Mouse (Mus musculus) ES-E14 (cell line): ENCODE measurements around the gene Cdkn1a. TPM values are rescaled to one million over a fixed set of nuclear protein-coding genes. Genes with fewer than 3 reads are reported as not detected.

Experiments used
- DNase-seq: peaks from one replicate; pipeline ENCODE4 v3.0.0-alpha.2; 2013; ENCODE audit warnings: low read depth, low spot score
- H3K27ac ChIP-seq: 2 replicates; pipeline ENCODE4 v1.5.1; 2012; ENCODE audit warnings: low read depth, mild to moderate bottlenecking, low read length, moderate library complexity, mixed read lengths; ENCODE audit not compliant: poor library complexity, insufficient read depth, severe bottlenecking
- H3K36me3 ChIP-seq: 2 replicates; pipeline ENCODE4 v1.6.1; 2012; ENCODE audit warnings: mild to moderate bottlenecking, low read length, moderate library complexity, mixed read lengths; ENCODE audit not compliant: control insufficient read depth, poor library complexity, insufficient read depth, severe bottlenecking
- H3K4me1 ChIP-seq, 2 experiments: fragments of 150-350 bp in 1 of 2; sonication (generic) in 1 of 2; 2 replicates each; pipeline ENCODE4 v1.6.1; 2012; ENCODE audit warnings: low read length in 2 of 2, mild to moderate bottlenecking in 1 of 2, mixed read lengths in 1 of 2; ENCODE audit not compliant: control insufficient read depth in 2 of 2, insufficient read depth in 2 of 2, poor library complexity in 1 of 2
- H3K4me3 ChIP-seq, 2 experiments: fragments of 150-350 bp in 1 of 2; sonication (generic) in 1 of 2; 2 replicates each; pipeline ENCODE4 v1.5.1; 2012; ENCODE audit warnings: low read length in 2 of 2, low read depth in 1 of 2, mild to moderate bottlenecking in 1 of 2, mixed read lengths in 1 of 2; ENCODE audit not compliant: insufficient read depth in 1 of 2, poor library complexity in 1 of 2, severe bottlenecking in 1 of 2
- H3K9ac ChIP-seq: 2 replicates; pipeline ENCODE4 v1.6.1; 2012; ENCODE audit warnings: low read depth, mild to moderate bottlenecking, low read length, mixed read lengths; ENCODE audit not compliant: poor library complexity, insufficient read depth, severe bottlenecking
- H3K9me3 ChIP-seq: fragments of 150-350 bp; sonication (generic); 2 replicates; pipeline ENCODE4 v1.6.1; 2012; ENCODE audit warnings: low read depth, mild to moderate bottlenecking, low read length; ENCODE audit not compliant: control insufficient read depth, insufficient read depth
- CHD2 ChIP-seq: IDR thresholded peaks from 2 replicates; pipeline ENCODE4 v1.6.1; 2014; ENCODE audit warnings: mild to moderate bottlenecking, low read depth, low read length, inconsistent platforms
- HCFC1 ChIP-seq: IDR thresholded peaks from 2 replicates; pipeline ENCODE4 v1.6.1; 2012; ENCODE audit warnings: low read length, inconsistent platforms, borderline replicate concordance; ENCODE audit not compliant: insufficient read depth
- MAFK ChIP-seq: IDR thresholded peaks from 2 replicates; pipeline ENCODE4 v1.6.1; 2014; ENCODE audit warnings: mild to moderate bottlenecking, low read depth, low read length, inconsistent platforms; ENCODE audit not compliant: insufficient read depth
- ZC3H11A ChIP-seq: IDR thresholded peaks from 2 replicates; pipeline ENCODE4 v1.6.1; 2012; ENCODE audit warnings: low read depth, mild to moderate bottlenecking, inconsistent platforms, low read length, borderline replicate concordance
- ZNF384 ChIP-seq: IDR thresholded peaks from 2 replicates; pipeline ENCODE4 v1.6.1; 2012; ENCODE audit warnings: low read depth, low read length, inconsistent platforms
- in situ Hi-C, 2 experiments: fragments of 600-800 bp; cut with MboI; formaldehyde crosslinking; loops; one replicate each; pipeline ENCODE4 v1.15.1; 2025; ENCODE audit warnings: low sequenced_read_pairs in 2 of 2, inconsistent platforms in 1 of 2; ENCODE audit not compliant: unreplicated experiment in 2 of 2
- total RNA-seq: library from RNA; depleted of rRNA; stranded (reverse); fragments of 300-350 nt; gene quantifications from 2 replicates; pipeline ENCODE4 v1.2.3, GENCODE M21; 2012

Gene Cdkn1a
- total RNA-seq, 1 experiment: 32.3 TPM

DNA sequence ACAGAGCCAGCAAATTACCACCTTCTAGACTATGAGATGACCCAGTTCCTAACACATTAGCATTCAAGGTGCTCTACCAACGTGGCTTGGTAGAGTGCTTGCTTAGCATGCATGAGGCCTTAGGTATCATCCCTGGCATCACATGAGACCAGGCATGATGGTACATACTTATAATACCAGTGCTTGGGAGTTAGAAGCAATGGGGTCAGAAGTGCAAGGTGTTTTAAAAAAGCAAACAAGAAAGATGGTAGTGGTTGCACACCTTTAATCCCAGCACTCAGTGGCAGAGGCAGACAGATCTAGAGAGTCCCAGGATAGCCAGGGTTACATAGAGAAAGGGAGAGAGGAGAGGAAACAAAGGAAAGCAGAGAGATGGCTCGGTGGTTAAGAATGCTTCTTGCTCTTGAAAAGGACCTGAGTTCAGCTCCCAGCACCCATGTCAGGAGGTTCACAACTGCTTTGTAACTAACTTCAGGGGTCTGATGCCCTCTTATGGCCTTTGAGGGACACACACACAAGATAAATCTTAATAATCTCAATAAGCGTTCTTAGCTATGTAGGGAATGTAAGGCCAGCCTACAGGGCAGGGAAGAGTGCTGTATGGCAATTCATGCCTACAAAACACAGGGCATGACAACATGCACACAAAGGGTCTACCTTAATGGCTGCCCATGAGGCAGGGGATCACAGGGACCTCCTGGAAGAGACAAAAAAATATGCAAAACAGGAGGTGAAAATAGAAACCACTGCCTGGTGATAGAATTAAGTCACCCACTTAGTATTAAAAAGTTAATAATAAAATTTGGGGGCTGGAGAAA, 42.9 kb upstream of the Cdkn1a start:
- H3K36me3 ChIP-seq: peaks cover 22% of the 10 kb centered on the region

DNA sequence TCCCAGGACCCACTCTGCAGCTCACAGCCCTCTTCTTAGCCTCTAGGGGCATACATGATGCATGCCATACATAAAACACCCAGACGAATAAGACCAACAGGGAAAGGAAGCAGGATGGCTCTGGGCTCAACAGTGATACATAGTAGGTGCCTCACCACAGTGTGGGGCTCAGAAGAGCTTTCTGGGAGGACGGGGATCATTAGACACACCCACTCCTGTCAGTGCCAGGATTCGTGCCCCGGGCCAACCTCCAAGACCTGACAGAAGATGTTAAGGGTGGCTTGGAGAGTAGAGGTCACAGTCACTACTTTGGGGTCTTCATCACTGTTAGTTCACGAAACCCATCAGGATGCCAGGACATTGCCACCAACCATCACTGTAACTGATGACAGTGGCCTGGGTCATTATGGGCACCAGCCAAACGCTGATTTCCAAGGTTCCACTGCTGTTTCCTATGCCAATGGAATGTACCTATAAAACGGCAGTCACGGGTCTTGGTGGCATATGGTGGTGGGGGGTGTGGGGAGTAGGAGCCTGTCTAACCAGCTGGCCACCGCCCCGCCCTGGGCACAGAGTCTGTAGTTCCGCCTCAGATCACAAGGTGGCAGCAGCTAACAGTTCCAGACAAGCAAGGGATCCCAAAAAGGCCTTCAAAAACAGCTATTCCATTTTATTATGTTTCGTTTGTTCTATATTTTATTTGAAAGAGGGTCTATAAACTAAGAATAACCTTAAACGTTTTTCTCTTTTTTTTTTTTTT, 41.8 kb upstream of the Cdkn1a start:
- in situ Hi-C loops: loop anchor here (5.0 to 10.0 kb wide), 3 partner anchors 43 to 196 kb away; partner anchors contain the start of gene Cdkn1a (in 2 of the 2)

More for the DNA sequence above, 42.9 kb upstream of the Cdkn1a start:
- in situ Hi-C loops: loop anchor here (5.0 to 10.0 kb wide), 3 partner anchors 44 to 197 kb away; partner anchors contain the start of gene Cdkn1a (in 2 of the 2)
- H3K9ac ChIP-seq: no peak overlapping the region
- H3K4me3 ChIP-seq: no peak overlapping the region
- DNase-seq: no peak
- peaks cover 0 to 8% of the 10 kb centered on the region in 2 experiments; a peak in 2 of 4 replicates for H3K4me1 ChIP-seq
- H3K9me3 ChIP-seq: no peaks in the 10 kb centered on the region
- no peak overlapping the region for H3K27ac ChIP-seq
- TF ChIP-seq ZNF384 (no peak), HCFC1 (no peak), CHD2 (no peak), ZC3H11A (no peak), MAFK (no peak)

DNA sequence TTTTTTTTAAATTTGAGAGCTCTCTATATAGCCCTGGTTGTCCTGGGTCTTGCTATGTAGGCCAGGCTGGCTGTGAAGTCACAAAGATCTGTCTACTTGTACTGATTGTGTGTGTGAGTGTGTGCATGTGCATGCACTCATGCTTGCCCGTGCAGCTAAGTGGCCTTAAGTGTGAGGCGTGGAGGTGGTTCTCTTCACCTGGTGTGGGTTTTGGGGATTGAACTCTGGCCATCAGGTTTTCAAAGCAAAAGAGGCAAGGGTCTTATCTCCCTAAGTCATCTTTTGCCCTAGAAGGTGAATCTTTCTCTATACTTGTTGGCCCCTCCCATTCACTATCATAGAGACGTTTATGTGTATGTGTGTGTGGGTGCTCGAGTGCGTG, 41.3 kb upstream of the Cdkn1a start:
- no peak for TF ChIP-seq CHD2
- no peak for TF ChIP-seq ZNF384
- no peak for TF ChIP-seq HCFC1
- TF ChIP-seq MAFK: no peak
- TF ChIP-seq ZC3H11A: no peak
- DNase-seq: no peak
- in situ Hi-C loops: loop anchor here (5.0 to 10.0 kb wide), 3 partner anchors 43 to 195 kb away; partner anchors contain the start of gene Cdkn1a (in 2 of the 2)
- H3K4me1 ChIP-seq: peaks cover 0 to 18% of the 10 kb centered on the region in 2 experiments; a peak in 2 of 4 replicates
- H3K4me3 ChIP-seq: no peak overlapping the region
- peaks cover 15% of the 10 kb centered on the region for H3K36me3 ChIP-seq
- no peak overlapping the region for H3K27ac ChIP-seq
- H3K9me3 ChIP-seq: no peaks in the 10 kb centered on the region
- H3K9ac ChIP-seq: no peak overlapping the region

More for the DNA sequence above, 41.8 kb upstream of the Cdkn1a start:
- TF ChIP-seq CHD2: no peak
- peak; percentile 71 for TF ChIP-seq ZNF384
- Histone ChIP-seq H3K27ac (no peak overlapping the region), H3K9me3 (no peaks in the 10 kb centered on the region), H3K4me1 (peaks cover 0 to 13% of the 10 kb centered on the region in 2 experiments; a peak in 2 of 4 replicates), H3K4me3 (no peak overlapping the region), H3K36me3 (peaks cover 20% of the 10 kb centered on the region), H3K9ac (no peak overlapping the region)
- DNase-seq: no peak

DNA sequence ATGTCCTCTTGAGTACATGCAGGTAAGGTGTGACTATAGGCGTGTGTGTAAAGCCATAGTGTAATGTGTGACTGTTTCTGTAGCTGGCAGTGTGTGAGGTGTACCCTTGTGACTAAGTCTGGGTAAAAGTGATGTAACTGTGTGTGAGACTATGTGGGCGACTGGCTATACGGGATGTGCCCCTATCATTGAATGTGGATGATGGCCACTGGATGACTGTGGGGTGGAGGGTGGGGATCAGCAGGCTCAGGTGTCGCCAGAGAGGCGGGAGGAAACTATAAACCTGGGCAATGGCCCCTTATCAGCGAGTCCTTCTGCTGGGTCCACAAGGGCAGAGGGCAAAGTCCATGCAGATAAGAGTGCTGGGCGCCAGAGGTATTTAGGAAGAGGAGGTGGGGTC, 40.9 kb upstream of the Cdkn1a start:
- H3K27ac ChIP-seq: no peak overlapping the region
- peaks cover 0 to 20% of the 10 kb centered on the region in 2 experiments; a peak in 2 of 4 replicates for H3K4me1 ChIP-seq
- H3K4me3 ChIP-seq: no peak overlapping the region
- no peak overlapping the region for H3K9ac ChIP-seq
- peaks cover 12% of the 10 kb centered on the region for H3K36me3 ChIP-seq
- in situ Hi-C loops: loop anchor here (5.0 to 10.0 kb wide), 3 partner anchors 42 to 195 kb away; partner anchors contain the start of gene Cdkn1a (in 2 of the 2)
- no peak for DNase-seq
- no peak for TF ChIP-seq ZNF384
- H3K9me3 ChIP-seq: no peaks in the 10 kb centered on the region
